Mouse (Mus musculus): ENCODE measurements around the gene Flvcr2.

DNA sequence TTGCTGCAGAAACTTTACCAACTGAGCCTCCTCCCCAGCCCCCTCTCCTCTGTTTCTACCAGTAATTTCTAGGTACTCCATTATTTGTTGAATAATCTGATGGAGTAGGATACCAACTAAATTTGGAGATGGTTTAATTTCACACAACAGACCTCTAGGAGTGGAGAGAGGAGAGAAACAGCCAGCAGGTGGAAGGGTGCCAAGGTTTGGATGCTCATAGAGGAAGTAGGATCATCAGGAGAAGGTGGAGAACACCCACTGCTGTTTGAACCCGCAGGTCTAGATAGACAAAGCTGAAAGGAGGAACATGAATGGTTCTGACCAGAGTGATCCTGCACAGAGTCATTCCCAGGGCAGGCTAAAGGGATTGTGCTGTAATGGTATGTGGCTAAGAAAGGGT is 49.2 kb downstream of the Flvcr2 start:
- TF ChIP-seq CTCF (IDR thresholded peaks at IDR 0.05) (no peak), EP300 (IDR thresholded peaks at IDR 0.05) (no peak)

All from lung, postnatal 0 days (tissue).